Mouse (Mus musculus) cerebellum, adult 9-10 months (tissue): ENCODE results near the gene Gm2974.
"Not testable (repeated sequence)": the region's sequence is repeated elsewhere in the genome, so short reads cannot be mapped to it uniquely, and the experiment has no call there.

Experiments used
- DNase-seq: peaks from one replicate; pipeline ENCODE4 v3.0.0; 2022

The Gm2974 gene

GRCm38 (mm10) chr14:4182491-4183210 is at the start of gene Gm2974:
Gene Gm2974, plus strand, starts transcription at chr14:4182576.
- DNase-seq = not testable (repeated sequence)

- not testable (repeated sequence) for DNase-seq
These were observed 40.7 kb upstream of the Gm2974 start for GRCm38 (mm10) chr14:4141646-4142045.

- DNase-seq = not testable (repeated sequence)
These were observed 17.6 kb upstream of the Gm2974 start, which contains the start of gene Gm3127 for GRCm38 (mm10) chr14:4164730-4165129. Gene Gm3127, plus strand, starts transcription at chr14:4165030.

GRCm38 (mm10) chr14:4182030-4182429 is 346 bp upstream of the Gm2974 start:
- not testable (repeated sequence) for DNase-seq

GRCm38 (mm10) chr14:4183375-4183774 is 999 bp downstream of the Gm2974 start:
- DNase-seq = not testable (repeated sequence)

- DNase-seq = not testable (repeated sequence)
These were observed 67.0 kb downstream of the Gm2974 start, which contains the start of gene Gm3138 for GRCm38 (mm10) chr14:4249331-4249730. Gene Gm3138, plus strand, starts transcription at chr14:4249631.
